Mouse (Mus musculus): Measurements from ENCODE around the gene Fkbp1b. TPM values are rescaled to one million over a fixed set of nuclear protein-coding genes. Genes with fewer than 3 reads are reported as not detected.
A peak's percentile ranks its signal among the peaks of the same experiment; 100 is the strongest.
"Not testable (repeated sequence)": the region's sequence is repeated elsewhere in the genome, so short reads cannot be mapped to it uniquely, and the experiment has no call there.

Gene Fkbp1b
- 97.3 and 112 TPM in 2 replicates for polyA plus RNA-seq (2012; rRNA removed)

DNA sequence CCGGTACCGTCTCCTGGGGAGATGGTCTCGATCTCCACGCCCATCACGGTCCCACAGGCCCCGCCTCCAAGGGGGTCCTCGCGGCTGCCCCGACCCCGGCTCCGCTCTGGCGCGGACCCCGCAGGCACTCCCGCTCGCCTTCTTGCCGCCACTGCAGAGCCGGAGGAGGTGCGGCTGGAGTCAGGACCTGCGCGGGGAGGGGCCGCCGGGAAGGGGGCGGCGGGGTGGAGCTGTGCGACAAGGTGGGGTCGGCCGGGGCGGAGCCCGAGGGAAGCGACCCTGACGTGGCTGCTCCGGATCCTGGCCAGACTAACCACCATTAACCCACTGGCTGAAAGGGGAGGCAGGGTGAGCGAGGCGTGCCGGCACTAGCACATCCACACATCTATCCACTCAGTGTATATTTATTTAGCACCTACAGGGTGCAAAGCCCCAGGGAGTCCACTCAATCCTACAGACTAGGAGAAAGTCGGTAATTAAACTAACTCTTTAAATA, at the start of gene Fkbp1b:
Gene Fkbp1b, minus strand, starts transcription at position 200 of the 496 bp plus-strand sequence.
- peak in 1 of 2 experiments; percentile 32 for DNase-seq (ENCODE audit: extremely low spot score in 1 of 2, low spot score in 1 of 2)

DNA sequence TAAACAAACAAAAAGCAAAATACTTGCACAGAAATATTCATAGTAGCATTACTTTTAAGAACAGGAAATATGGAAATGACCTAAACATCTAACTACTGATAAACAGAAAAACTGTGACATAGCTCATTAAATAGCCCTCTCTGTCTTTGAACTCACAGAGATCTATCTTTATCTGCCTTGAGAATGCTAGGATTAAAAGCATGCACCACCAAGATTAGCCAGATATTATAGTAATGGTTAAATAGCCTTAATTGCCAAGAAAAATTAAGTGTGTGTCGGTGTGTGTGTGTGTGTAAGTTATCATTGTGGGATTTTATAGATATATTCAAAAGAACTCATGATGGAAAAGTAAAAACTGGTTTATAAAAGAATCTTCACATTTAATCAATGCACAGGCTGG, 48.5 kb upstream of the Fkbp1b start:
- no peak for DNase-seq (ENCODE audit: extremely low spot score in 1 of 2, low spot score in 1 of 2)

GRCm38 (mm10) chr12:4889251-4889650, 47.9 kb upstream of the Fkbp1b start:
- no peak for DNase-seq (ENCODE audit: extremely low spot score in 1 of 2, low spot score in 1 of 2)

DNA sequence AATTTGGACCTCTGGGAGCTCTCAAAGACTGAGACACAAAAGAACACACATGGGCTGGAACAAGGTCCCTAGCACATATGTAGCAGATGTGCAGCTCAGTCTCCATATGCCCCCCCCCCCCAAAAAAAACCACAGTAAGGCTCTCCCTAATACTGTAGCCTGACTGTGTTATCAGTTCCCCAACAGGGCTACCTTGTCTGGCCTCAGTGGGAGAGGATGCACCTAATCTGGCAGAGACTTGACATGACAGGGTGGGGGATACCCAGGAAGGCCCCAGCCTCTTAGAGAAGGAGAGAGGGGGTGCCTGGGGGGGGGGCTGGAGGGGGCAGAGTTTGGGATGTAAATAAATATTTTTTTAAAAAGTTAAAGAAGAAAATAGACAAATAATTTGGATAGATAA, 47.3 kb upstream of the Fkbp1b start:
- no peak for DNase-seq (ENCODE audit: extremely low spot score in 1 of 2, low spot score in 1 of 2)

DNA sequence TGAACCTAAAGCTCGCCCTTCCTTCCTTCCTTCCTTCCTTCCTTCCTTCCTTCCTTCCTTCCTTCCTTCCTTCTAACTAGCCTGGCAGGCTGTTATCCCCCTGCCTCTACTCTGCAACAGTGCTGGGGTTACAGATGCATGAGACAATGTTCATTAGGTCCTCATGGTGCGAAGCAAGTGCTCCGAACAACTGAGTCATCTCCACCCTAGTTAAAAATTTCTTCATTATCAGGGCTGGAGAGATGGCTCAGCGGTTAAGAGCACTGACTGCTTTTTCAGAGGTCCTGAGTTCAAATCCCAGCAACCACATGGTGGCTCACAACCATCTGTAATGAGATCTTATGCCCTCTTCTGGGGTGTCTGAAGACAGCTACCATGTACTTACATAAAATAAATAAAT, 45.2 kb upstream of the Fkbp1b start:
- not testable (repeated sequence) for DNase-seq (ENCODE audit: extremely low spot score in 1 of 2, low spot score in 1 of 2)

DNA sequence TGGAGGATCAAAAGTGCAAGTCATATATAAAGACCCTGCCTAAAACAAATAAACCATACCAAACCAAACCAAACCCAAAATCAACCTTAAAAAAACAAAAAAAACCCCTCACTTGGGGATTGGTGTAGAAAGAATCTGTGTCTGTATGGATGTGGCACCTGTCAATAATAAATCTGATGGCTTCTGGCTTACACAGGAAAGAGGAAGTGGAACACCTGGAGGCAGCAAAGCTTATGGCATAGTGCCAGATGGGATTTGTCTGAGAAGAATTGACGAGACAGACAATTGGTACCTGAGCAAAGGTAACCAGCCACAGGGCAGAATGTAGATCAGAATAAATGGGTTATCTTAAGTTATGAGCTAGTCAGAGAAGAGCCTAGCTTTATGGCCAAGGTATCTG, 43.7 kb upstream of the Fkbp1b start:
- no peak for DNase-seq (ENCODE audit: extremely low spot score in 1 of 2, low spot score in 1 of 2)

DNA sequence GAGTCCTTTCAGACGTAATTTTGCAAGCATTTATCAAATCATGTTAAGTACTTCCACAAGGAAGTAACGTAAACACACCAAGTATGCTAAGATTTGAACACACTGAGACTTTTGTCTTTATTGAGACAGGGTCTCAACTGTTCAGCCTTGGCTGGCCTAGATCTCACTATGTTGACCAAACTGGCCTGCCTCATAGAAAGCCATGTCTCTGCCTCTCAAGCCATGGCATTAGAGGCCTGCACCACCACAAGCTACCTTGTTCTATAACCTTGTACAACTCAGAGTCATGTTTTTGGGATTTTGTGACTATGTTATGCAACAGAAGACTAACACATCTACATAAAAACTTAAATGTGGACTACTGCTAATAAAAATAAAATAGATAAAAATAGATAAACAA, 40.7 kb upstream of the Fkbp1b start:
- no peak for DNase-seq (ENCODE audit: extremely low spot score in 1 of 2, low spot score in 1 of 2)

DNA sequence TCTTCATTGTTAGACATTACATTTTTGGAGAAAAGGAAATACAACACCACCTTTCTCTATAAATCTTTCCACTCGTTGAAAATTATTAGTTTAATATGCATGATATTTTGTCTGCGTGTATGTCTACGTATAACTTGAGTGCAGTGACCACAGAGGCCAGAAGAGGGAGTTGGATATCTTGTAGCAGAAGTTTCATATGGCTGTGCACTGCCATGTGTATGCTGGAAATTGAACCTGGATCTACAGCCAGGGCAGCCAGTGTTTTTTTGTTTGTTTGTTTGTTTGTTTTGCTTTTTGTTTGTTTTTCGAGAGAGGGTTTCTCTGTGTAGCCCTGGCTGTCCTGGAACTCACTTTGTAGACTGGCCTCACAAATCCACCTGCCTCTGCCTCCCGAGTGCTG, 37.7 kb upstream of the Fkbp1b start:
- DNase-seq (ENCODE audit: extremely low spot score in 1 of 2, low spot score in 1 of 2), result no peak

- DNase-seq (ENCODE audit: extremely low spot score in 1 of 2, low spot score in 1 of 2), result no peak
These were observed 36.9 kb upstream of the Fkbp1b start for GRCm38 (mm10) chr12:4878296-4878783.

GRCm38 (mm10) chr12:4875623-4876022, 34.2 kb upstream of the Fkbp1b start:
- DNase-seq (ENCODE audit: extremely low spot score in 1 of 2, low spot score in 1 of 2), result no peak

DNA sequence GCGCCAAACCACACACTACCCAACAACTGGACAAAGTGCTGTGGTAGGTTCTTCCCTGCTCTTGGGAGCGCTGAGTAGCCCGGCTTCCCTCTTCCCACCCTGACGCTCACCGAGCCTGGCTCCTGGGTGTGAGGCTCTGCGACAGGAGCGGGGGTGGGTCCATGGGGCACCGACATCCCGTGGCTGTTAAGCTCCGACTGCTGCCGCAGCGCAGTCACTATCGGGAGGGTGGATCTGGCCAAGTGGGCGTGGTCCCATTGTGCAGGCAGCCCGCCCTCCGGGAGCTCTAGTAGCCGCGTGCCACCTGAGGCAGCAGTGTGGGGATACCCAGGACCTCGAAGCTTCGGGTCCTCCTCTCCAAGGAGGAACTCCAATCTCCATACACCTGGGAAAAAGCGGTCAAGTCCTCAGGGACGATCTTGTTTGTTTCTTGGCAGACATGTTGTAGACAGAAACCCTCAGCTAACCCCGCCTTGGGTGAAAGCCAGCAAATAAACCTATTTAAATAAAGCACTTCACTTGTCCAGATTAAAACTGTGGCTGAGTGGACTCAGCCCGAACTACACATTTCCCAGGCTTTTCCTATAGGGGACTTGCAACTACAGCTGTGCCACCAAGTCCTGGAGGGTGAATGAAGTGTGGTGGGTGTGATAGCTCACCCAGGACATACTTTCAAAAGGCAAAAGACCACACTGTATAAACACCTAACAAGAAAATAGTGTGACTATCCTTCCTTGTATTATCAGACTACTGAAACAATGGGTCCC, 33.0 kb upstream of the Fkbp1b start, which contains the start of gene Mfsd2b:
Gene Mfsd2b, minus strand, starts transcription at position 199 of the 767 bp plus-strand sequence.
- peak in 1 of 2 experiments; percentile 36 for DNase-seq (ENCODE audit: extremely low spot score in 1 of 2, low spot score in 1 of 2)

DNA sequence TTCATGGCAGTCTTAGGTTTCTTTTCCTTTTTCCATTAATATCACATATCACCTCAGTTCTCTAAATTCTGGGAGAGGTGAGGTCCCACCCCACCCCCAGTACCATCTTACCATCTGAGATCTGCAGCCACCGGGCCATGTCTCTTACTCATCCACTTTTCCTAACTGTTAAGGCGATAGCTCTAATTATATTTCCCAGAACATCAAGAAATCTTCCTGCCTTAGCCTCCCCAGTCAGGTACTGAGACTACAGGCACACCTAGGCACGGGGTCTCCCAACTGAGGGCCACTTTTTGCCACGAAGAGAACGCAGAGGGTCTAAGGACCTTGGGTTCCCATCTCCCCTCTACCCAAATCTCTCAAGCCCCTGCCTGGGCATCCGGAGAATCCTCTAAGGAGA, 32.1 kb upstream of the Fkbp1b start:
- DNase-seq (ENCODE audit: extremely low spot score in 1 of 2, low spot score in 1 of 2), result no peak

GRCm38 (mm10) chr12:4872983-4873477, 31.6 kb upstream of the Fkbp1b start:
- no peak for DNase-seq (ENCODE audit: extremely low spot score in 1 of 2, low spot score in 1 of 2)

- no peak for DNase-seq (ENCODE audit: extremely low spot score in 1 of 2, low spot score in 1 of 2)
These were observed 30.9 kb upstream of the Fkbp1b start for GRCm38 (mm10) chr12:4872273-4872672.

GRCm38 (mm10) chr12:4871260-4871659, 29.9 kb upstream of the Fkbp1b start:
- no peak for DNase-seq (ENCODE audit: extremely low spot score in 1 of 2, low spot score in 1 of 2)

DNA sequence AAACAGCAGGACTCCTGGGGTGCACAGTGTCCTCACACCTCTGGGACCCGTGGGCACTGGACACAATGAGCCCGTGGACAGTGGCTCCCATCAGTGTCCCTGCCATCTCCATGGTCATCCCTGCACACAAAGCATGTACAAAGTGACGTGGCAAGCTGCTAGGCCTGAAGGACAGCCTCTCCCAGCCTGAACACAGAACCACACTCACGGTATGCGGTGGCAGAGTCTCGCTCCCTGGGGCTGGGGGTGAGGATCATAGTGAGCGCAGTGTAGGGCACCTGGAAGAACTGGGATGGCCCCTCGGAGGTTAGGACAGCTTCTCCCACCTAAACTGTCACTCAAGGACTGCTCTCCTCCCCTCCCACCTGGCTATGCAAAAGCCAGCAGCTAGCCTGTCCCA, 27.5 kb upstream of the Fkbp1b start:
- no peak for DNase-seq (ENCODE audit: extremely low spot score in 1 of 2, low spot score in 1 of 2)

GRCm38 (mm10) chr12:4864338-4864690, 22.9 kb upstream of the Fkbp1b start:
- DNase-seq (ENCODE audit: extremely low spot score in 1 of 2, low spot score in 1 of 2), result peak in 1 of 2 experiments; percentile 73

GRCm38 (mm10) chr12:4863654-4864337, 22.4 kb upstream of the Fkbp1b start:
- DNase-seq (ENCODE audit: extremely low spot score in 1 of 2, low spot score in 1 of 2), result peak in 1 of 2 experiments; percentile 12

DNA sequence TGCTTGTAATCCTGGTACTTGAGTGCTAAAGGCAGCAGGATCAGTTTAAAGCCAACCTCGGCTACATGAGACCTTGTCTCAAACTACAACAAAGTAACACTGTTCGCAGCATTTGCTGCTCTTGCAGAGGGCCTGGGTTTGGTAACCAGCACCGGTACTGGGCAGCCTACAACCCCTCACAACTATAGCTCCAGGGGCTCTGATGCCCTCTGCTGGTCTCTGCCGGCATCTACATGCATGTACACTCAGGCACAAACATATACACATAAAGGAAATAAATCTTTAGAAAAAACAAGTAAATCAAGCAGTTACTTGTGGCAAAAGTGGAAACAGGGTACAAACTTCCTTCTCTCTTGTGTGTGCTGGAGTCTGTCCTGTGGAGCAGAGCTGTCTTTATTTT, 21.3 kb upstream of the Fkbp1b start:
- DNase-seq (ENCODE audit: extremely low spot score in 1 of 2, low spot score in 1 of 2), result no peak

DNA sequence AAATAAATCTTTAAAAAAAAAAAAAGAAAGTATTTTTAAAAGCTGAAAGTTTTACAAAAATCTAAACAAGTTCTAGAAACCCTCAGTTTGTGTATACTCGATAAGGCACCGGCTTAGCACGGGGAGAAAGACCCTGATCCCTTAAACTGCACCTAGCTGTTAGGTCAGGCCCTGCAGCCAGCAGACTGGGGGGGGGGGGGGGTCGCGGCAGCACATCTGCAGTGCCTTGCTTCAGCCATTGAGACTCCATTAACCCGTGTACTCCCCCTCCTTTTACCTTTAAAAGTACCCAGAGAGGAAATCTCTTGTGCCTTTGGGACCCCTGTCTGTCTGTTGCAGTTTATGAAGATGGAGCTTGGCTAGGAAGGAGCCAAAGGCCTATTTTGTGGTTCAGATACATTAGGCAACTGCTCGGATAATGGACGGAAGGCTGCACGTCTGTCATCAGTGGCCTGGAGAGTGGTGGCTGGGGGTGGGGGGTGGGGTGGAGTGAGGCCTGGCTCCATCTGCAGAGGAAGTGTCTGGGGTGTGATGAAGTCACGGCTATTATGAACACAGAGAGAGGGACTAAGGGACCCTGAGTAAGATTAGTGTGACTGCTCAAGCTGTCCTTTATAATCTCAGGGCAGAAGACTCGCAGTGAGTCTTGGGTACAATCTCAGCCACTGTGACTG, 18.0 kb upstream of the Fkbp1b start:
- no peak for DNase-seq (ENCODE audit: extremely low spot score in 1 of 2, low spot score in 1 of 2)

GRCm38 (mm10) chr12:4856834-4857233, 15.4 kb upstream of the Fkbp1b start:
- no peak for DNase-seq (ENCODE audit: extremely low spot score in 1 of 2, low spot score in 1 of 2)

Measured in frontal cortex, adult 2 months (tissue).